Mouse (Mus musculus) lung, postnatal 0 days (tissue): ENCODE data around the gene Zswim7. TPM values are rescaled to one million over a fixed set of nuclear protein-coding genes. Genes with fewer than 3 reads are reported as not detected.
A peak's percentile ranks its signal among the peaks of the same experiment; 100 is the strongest.

Source experiments
- ATAC-seq: fragments of 200-750 bp; cut with Nextera tagmentation; 2 replicates; pipeline ENCODE4 v1.8.0; 2017; ENCODE audit warnings: moderate library complexity
- DNase-seq: peaks from one replicate; pipeline ENCODE4 v3.0.0-alpha.2; 2016; ENCODE audit warnings: low spot score
- H3K27ac ChIP-seq: fragments of 300-500 bp; sonication (generic); 2 replicates; pipeline ENCODE4 v1.5.1; 2014; ENCODE audit warnings: antibody characterized with exemption, mild to moderate bottlenecking, low read length, mixed read lengths
- H3K27me3 ChIP-seq: fragments of 300-500 bp; sonication (generic); replicated peaks from 2 replicates; pipeline ENCODE4 v1.6.1; 2014; ENCODE audit warnings: low read length, mixed read lengths; ENCODE audit not compliant: insufficient read depth
- H3K36me3 ChIP-seq: fragments of 300-500 bp; sonication (generic); 2 replicates; pipeline ENCODE4 v1.6.1; 2014; ENCODE audit warnings: low read length, mixed read lengths; ENCODE audit not compliant: insufficient read depth
- H3K4me1 ChIP-seq: fragments of 300-500 bp; sonication (generic); 2 replicates; pipeline ENCODE4 v1.6.1; 2014; ENCODE audit warnings: antibody characterized with exemption, low read depth, low read length, mixed read lengths; ENCODE audit not compliant: insufficient read depth
- H3K4me2 ChIP-seq: fragments of 300-500 bp; sonication (generic); replicated peaks from 2 replicates; pipeline ENCODE4 v1.6.1; 2014; ENCODE audit warnings: low read depth, mild to moderate bottlenecking, low read length, moderate library complexity, mixed read lengths
- H3K4me3 ChIP-seq: fragments of 300-500 bp; sonication (generic); 2 replicates; pipeline ENCODE4 v1.5.1; 2014; ENCODE audit warnings: low read depth, low read length
- H3K9ac ChIP-seq: fragments of 300-500 bp; sonication (generic); replicated peaks from 2 replicates; pipeline ENCODE4 v1.6.1; 2014; ENCODE audit warnings: low read depth, mild to moderate bottlenecking
- H3K9me3 ChIP-seq: fragments of 300-500 bp; sonication (generic); 2 replicates; pipeline ENCODE4 v1.6.1; 2016; ENCODE audit warnings: low read length, mixed read lengths
- CTCF ChIP-seq: IDR thresholded peaks from 2 replicates; pipeline ENCODE4 v1.5.1; 2016; ENCODE audit warnings: antibody characterized with exemption, mild to moderate bottlenecking
- EP300 ChIP-seq: IDR thresholded peaks from 2 replicates; pipeline ENCODE4 v1.6.1; 2016; ENCODE audit warnings: antibody characterized with exemption, mild to moderate bottlenecking, control low read depth
- WGBS: fragments of 180-500 bp; shearing (Covaris S2); extraction: QIAGEN DNeasy Blood & Tissue Kit; methylation state at CpG from one replicate; pipeline ENCODE4 v1.1.7; 2014; 5-methylcytosine and 5-hydroxymethylcytosine counted together
- polyA plus RNA-seq: library from polyadenylated mRNA; unstranded; fragments of >200 nt; fragmentation: Nextera tagmentation; extraction: Ambion mirVana; gene quantifications from 2 replicates; pipeline ENCODE4 v1.2.1, GENCODE M21; 2015

Zswim7 gene
- polyA plus RNA-seq, 1 experiment from 2014 or later, result 20.9 TPM

- no peaks in the 10 kb centered on the region for H3K27me3 ChIP-seq
- H3K36me3 ChIP-seq, result no peaks in the 10 kb centered on the region
- WGBS, result 51% methylated on average over 12 of the region's 12 CpGs
- no peak overlapping the region for H3K4me3 ChIP-seq
- no peak for ATAC-seq
- H3K27ac ChIP-seq, result no peak overlapping the region
- H3K9me3 ChIP-seq, result no peaks in the 10 kb centered on the region
- no peak overlapping the region for H3K4me2 ChIP-seq
- H3K9ac ChIP-seq, result no peak overlapping the region
- DNase-seq, result no peak
- no peaks in the 10 kb centered on the region for H3K4me1 ChIP-seq
- TF ChIP-seq CTCF (no peak), EP300 (no peak)
Observed at GRCm38 (mm10) chr11:62240631-62241261, 40.4 kb downstream of the Zswim7 start.

- H3K4me3 ChIP-seq, result no peak overlapping the region
- no peaks in the 10 kb centered on the region for H3K4me1 ChIP-seq
- TF ChIP-seq CTCF (no peak), EP300 (no peak)
- WGBS, result 50% methylated on average over 4 of the region's 4 CpGs
- H3K27me3 ChIP-seq, result no peaks in the 10 kb centered on the region
- no peaks in the 10 kb centered on the region for H3K9me3 ChIP-seq
- no peak overlapping the region for H3K9ac ChIP-seq
- peak; percentile 22 for DNase-seq
- no peaks in the 10 kb centered on the region for H3K36me3 ChIP-seq
- no peak overlapping the region for H3K27ac ChIP-seq
- no peak for ATAC-seq
- no peak overlapping the region for H3K4me2 ChIP-seq
Observed at GRCm38 (mm10) chr11:62224797-62225196, 56.4 kb downstream of the Zswim7 start.

- Histone ChIP-seq H3K27me3 (no peaks in the 10 kb centered on the region), H3K36me3 (no peaks in the 10 kb centered on the region), H3K9ac (no peak overlapping the region), H3K4me2 (no peak overlapping the region), H3K4me3 (no peak overlapping the region), H3K27ac (no peak overlapping the region), H3K4me1 (no peaks in the 10 kb centered on the region), H3K9me3 (no peaks in the 10 kb centered on the region)
- TF ChIP-seq CTCF (no peak), EP300 (no peak)
- WGBS, result 87% methylated on average over 7 of the region's 7 CpGs
- DNase-seq (peak; percentile 36), ATAC-seq (no peak; the same call in 1 of the 2 replicates)
Observed at GRCm38 (mm10) chr11:62223962-62224361, 57.2 kb downstream of the Zswim7 start.

- ATAC-seq (no peak), DNase-seq (no peak)
- H3K27me3 ChIP-seq, result no peaks in the 10 kb centered on the region
- no peaks in the 10 kb centered on the region for H3K4me1 ChIP-seq
- no peak overlapping the region for H3K4me3 ChIP-seq
- 83% methylated on average over 5 of the region's 5 CpGs for WGBS
- H3K4me2 ChIP-seq, result no peak overlapping the region
- TF ChIP-seq EP300 (no peak), CTCF (no peak)
- no peaks in the 10 kb centered on the region for H3K9me3 ChIP-seq
- no peak overlapping the region for H3K27ac ChIP-seq
- no peak overlapping the region for H3K9ac ChIP-seq
- no peaks in the 10 kb centered on the region for H3K36me3 ChIP-seq
Observed at GRCm38 (mm10) chr11:62223416-62223815, 57.8 kb downstream of the Zswim7 start.

GRCm38 (mm10) chr11:62220756-62221510 is 60.2 kb downstream of the Zswim7 start:
- DNase-seq (no peak), ATAC-seq (peak; percentile 26; the same call in 1 of the 2 replicates)
- WGBS, result 82% methylated on average over 7 of the region's 7 CpGs
- H3K27ac ChIP-seq, result no peak overlapping the region
- TF ChIP-seq CTCF (no peak), EP300 (no peak)
- no peaks in the 10 kb centered on the region for H3K9me3 ChIP-seq
- H3K27me3 ChIP-seq, result no peaks in the 10 kb centered on the region
- no peak overlapping the region for H3K9ac ChIP-seq
- H3K4me3 ChIP-seq, result no peak overlapping the region
- H3K4me2 ChIP-seq, result no peak overlapping the region
- no peaks in the 10 kb centered on the region for H3K36me3 ChIP-seq
- H3K4me1 ChIP-seq, result no peaks in the 10 kb centered on the region

- Histone ChIP-seq H3K4me1 (no peaks in the 10 kb centered on the region), H3K27me3 (no peaks in the 10 kb centered on the region), H3K9me3 (no peaks in the 10 kb centered on the region), H3K36me3 (no peaks in the 10 kb centered on the region), H3K4me3 (no peak overlapping the region), H3K4me2 (no peak overlapping the region), H3K9ac (no peak overlapping the region), H3K27ac (no peak overlapping the region)
- DNase-seq (no peak), ATAC-seq (no peak)
- WGBS, result 72% methylated on average over 6 of the region's 6 CpGs
- TF ChIP-seq EP300, result no peak
- TF ChIP-seq CTCF, result no peak
Observed at GRCm38 (mm10) chr11:62217751-62218150, 63.4 kb downstream of the Zswim7 start.

Other genes with a start within 250 kb of the Zswim7 start
- 27.7 and 39.8 TPM in 2 replicates for gene Adora2b, start 32.4 kb downstream of the Zswim7 start, polyA plus RNA-seq
- gene Ttc19, start 98 bp upstream of the Zswim7 start, polyA plus RNA-seq, result 10.1 and 11.4 TPM in 2 replicates
- 4.8 and 5.0 TPM in 2 replicates for gene Pigl, start 177.1 kb upstream of the Zswim7 start, polyA plus RNA-seq
- gene Ncor1, start 177.2 kb upstream of the Zswim7 start, polyA plus RNA-seq, result 103 and 128 TPM in 2 replicates